Mouse (Mus musculus) midbrain, embryonic 16.5 days (tissue): ENCODE data around the gene Lhfpl3. TPM values are rescaled to one million over a fixed set of nuclear protein-coding genes. Genes with fewer than 3 reads are reported as not detected.

ENCODE experiments used
- ATAC-seq: fragments of 200-750 bp; cut with Nextera tagmentation; 2 replicates; pipeline ENCODE4 v1.8.0; 2017; ENCODE audit warnings: moderate TSS enrichment
- H3K27ac ChIP-seq: fragments of 300-500 bp; sonication (generic); 2 replicates; pipeline ENCODE4 v1.5.1; 2014; ENCODE audit warnings: mild to moderate bottlenecking, low read length, mixed read lengths
- H3K27me3 ChIP-seq: fragments of 300-500 bp; sonication (generic); 2 replicates; pipeline ENCODE4 v1.6.1; 2014; ENCODE audit warnings: low read depth, low read length, mixed read lengths; ENCODE audit not compliant: control insufficient read depth, insufficient read depth
- H3K36me3 ChIP-seq: fragments of 300-500 bp; sonication (generic); 2 replicates; pipeline ENCODE4 v1.6.1; 2014; ENCODE audit warnings: mild to moderate bottlenecking, low read length, moderate library complexity, mixed read lengths; ENCODE audit not compliant: control insufficient read depth, insufficient read depth
- H3K4me1 ChIP-seq: fragments of 300-500 bp; sonication (generic); 2 replicates; pipeline ENCODE4 v1.6.1; 2014; ENCODE audit warnings: mild to moderate bottlenecking, low read length, mixed read lengths; ENCODE audit not compliant: control insufficient read depth, insufficient read depth
- H3K4me2 ChIP-seq: fragments of 300-500 bp; sonication (generic); 2 replicates; pipeline ENCODE4 v1.6.1; 2014; ENCODE audit warnings: mild to moderate bottlenecking, low read length, mixed read lengths
- H3K4me3 ChIP-seq: fragments of 300-500 bp; sonication (generic); 2 replicates; pipeline ENCODE4 v1.5.1; 2014; ENCODE audit warnings: low read depth, mild to moderate bottlenecking, low read length, moderate library complexity, mixed read lengths
- H3K9ac ChIP-seq: fragments of 300-500 bp; sonication (generic); 2 replicates; pipeline ENCODE4 v1.6.1; 2014; ENCODE audit warnings: low read depth, low read length, mixed read lengths
- H3K9me3 ChIP-seq: fragments of 300-500 bp; sonication (generic); replicated peaks from 2 replicates; pipeline ENCODE4 v1.6.1; 2014; ENCODE audit warnings: mild to moderate bottlenecking, low read length, mixed read lengths; ENCODE audit not compliant: control insufficient read depth, poor library complexity, severe bottlenecking
- WGBS: fragments of 180-500 bp; shearing (Covaris S2); extraction: QIAGEN DNeasy Blood & Tissue Kit; methylation state at CpG from one replicate; pipeline ENCODE4 v1.1.7; 2014; 5-methylcytosine and 5-hydroxymethylcytosine counted together
- polyA plus RNA-seq: library from polyadenylated mRNA; unstranded; fragments of >200 nt; fragmentation: Nextera tagmentation; extraction: Ambion mirVana; gene quantifications from 2 replicates; pipeline ENCODE4 v1.2.1, GENCODE M21; 2015

Gene Lhfpl3
- polyA plus RNA-seq, 1 experiment from 2014 or later = 33.6 TPM

- 39% methylated on average over 9 of the region's 9 CpGs for WGBS
- no peaks in the 10 kb centered on the region for H3K36me3 ChIP-seq
- H3K27me3 ChIP-seq = no peaks in the 10 kb centered on the region
- no peak overlapping the region for H3K4me3 ChIP-seq
- peak; percentile 79 for ATAC-seq
- peak overlapping the region; percentile 75 for H3K27ac ChIP-seq
- no peaks in the 10 kb centered on the region; the same call in 1 of the 2 replicates for H3K9me3 ChIP-seq
- H3K9ac ChIP-seq = no peak overlapping the region
- H3K4me2 ChIP-seq = no peak overlapping the region
- H3K4me1 ChIP-seq = 0 out of 2 replicates have a peak, but pooled peaks cover 8% of the 10 kb centered on the region
Observed at GRCm38 (mm10) chr5:23140183-23140921, 394.5 kb downstream of the Lhfpl3 start.

GRCm38 (mm10) chr5:23153210-23153609 lies 407.4 kb downstream of the Lhfpl3 start:
- 88% methylated on average over 4 of the region's 4 CpGs for WGBS
- no peak for ATAC-seq
- no peaks in the 10 kb centered on the region for H3K9me3 ChIP-seq

GRCm38 (mm10) chr5:23154439-23154838 lies 408.6 kb downstream of the Lhfpl3 start:
- Histone ChIP-seq H3K4me1 (no peaks in the 10 kb centered on the region), H3K9me3 (no peaks in the 10 kb centered on the region), H3K27me3 (no peaks in the 10 kb centered on the region), H3K4me2 (no peak overlapping the region), H3K9ac (no peak overlapping the region), H3K36me3 (no peaks in the 10 kb centered on the region), H3K4me3 (no peak overlapping the region), H3K27ac (no peak overlapping the region)
- 96% methylated on average over 1 of the region's 1 CpGs for WGBS
- ATAC-seq = no peak

More at GRCm38 (mm10) chr5:23153210-23153609, 407.4 kb downstream of the Lhfpl3 start:
- Histone ChIP-seq H3K9ac (no peak overlapping the region), H3K4me2 (no peak overlapping the region), H3K27me3 (no peaks in the 10 kb centered on the region), H3K27ac (no peak overlapping the region), H3K36me3 (no peaks in the 10 kb centered on the region), H3K4me1 (no peaks in the 10 kb centered on the region), H3K4me3 (no peak overlapping the region)

- ATAC-seq = peak; percentile 68
- H3K9ac ChIP-seq = peak overlapping the region; percentile 7; the same call in 1 of the 2 replicates
- H3K4me3 ChIP-seq = no peak overlapping the region
Observed at GRCm38 (mm10) chr5:23165947-23166350, 420.1 kb downstream of the Lhfpl3 start.

GRCm38 (mm10) chr5:23166658-23167057 lies 420.8 kb downstream of the Lhfpl3 start:
- no peaks in the 10 kb centered on the region for H3K27me3 ChIP-seq
- H3K4me2 ChIP-seq = no peak overlapping the region
- H3K4me1 ChIP-seq = peaks cover 8% of the 10 kb centered on the region; the same call in 1 of the 2 replicates
- WGBS = 71% methylated on average over 1 of the region's 1 CpGs
- H3K36me3 ChIP-seq = no peaks in the 10 kb centered on the region
- H3K4me3 ChIP-seq = no peak overlapping the region
- no peak overlapping the region for H3K27ac ChIP-seq
- H3K9me3 ChIP-seq = no peaks in the 10 kb centered on the region
- H3K9ac ChIP-seq = no peak overlapping the region
- ATAC-seq = peak; percentile 54; the same call in 1 of the 2 replicates

More at GRCm38 (mm10) chr5:23165947-23166350, 420.1 kb downstream of the Lhfpl3 start:
- no peaks in the 10 kb centered on the region for H3K27me3 ChIP-seq
- H3K4me2 ChIP-seq = peak overlapping the region; percentile 26
- 10% methylated on average over 6 of the region's 6 CpGs for WGBS
- no peaks in the 10 kb centered on the region for H3K9me3 ChIP-seq
- peak overlapping the region; percentile 52 for H3K27ac ChIP-seq
- H3K36me3 ChIP-seq = no peaks in the 10 kb centered on the region
- H3K4me1 ChIP-seq = peaks cover 8% of the 10 kb centered on the region; the same call in 1 of the 2 replicates

GRCm38 (mm10) chr5:23189633-23190032 lies 443.8 kb downstream of the Lhfpl3 start:
- Histone ChIP-seq H3K4me3 (no peak overlapping the region), H3K27ac (no peak overlapping the region), H3K9me3 (no peaks in the 10 kb centered on the region; the same call in 1 of the 2 replicates), H3K36me3 (no peaks in the 10 kb centered on the region), H3K4me1 (no peaks in the 10 kb centered on the region), H3K4me2 (no peak overlapping the region), H3K9ac (no peak overlapping the region), H3K27me3 (no peaks in the 10 kb centered on the region)
- WGBS = 90% methylated on average over 6 of the region's 6 CpGs
- no peak for ATAC-seq

GRCm38 (mm10) chr5:23196879-23197278 lies 451.0 kb downstream of the Lhfpl3 start:
- Histone ChIP-seq H3K36me3 (no peaks in the 10 kb centered on the region), H3K9me3 (no peaks in the 10 kb centered on the region; the same call in 1 of the 2 replicates), H3K4me2 (no peak overlapping the region), H3K4me3 (no peak overlapping the region), H3K4me1 (no peaks in the 10 kb centered on the region), H3K9ac (no peak overlapping the region), H3K27ac (no peak overlapping the region), H3K27me3 (no peaks in the 10 kb centered on the region)
- peak; percentile 89 for ATAC-seq
- WGBS = 52% methylated on average over 4 of the region's 4 CpGs

- Histone ChIP-seq H3K4me2 (no peak overlapping the region), H3K9ac (no peak overlapping the region), H3K9me3 (no peaks in the 10 kb centered on the region), H3K36me3 (no peaks in the 10 kb centered on the region), H3K27me3 (no peaks in the 10 kb centered on the region), H3K4me1 (no peaks in the 10 kb centered on the region), H3K4me3 (no peak overlapping the region), H3K27ac (no peak overlapping the region)
- 71% methylated on average over 5 of the region's 5 CpGs for WGBS
- ATAC-seq = no peak
Observed at GRCm38 (mm10) chr5:23213086-23213485, 467.2 kb downstream of the Lhfpl3 start.

- H3K9ac ChIP-seq = no peak overlapping the region
- no peaks in the 10 kb centered on the region for H3K4me1 ChIP-seq
- no peaks in the 10 kb centered on the region for H3K27me3 ChIP-seq
- no peak overlapping the region for H3K27ac ChIP-seq
- no peak overlapping the region for H3K4me2 ChIP-seq
- no peak overlapping the region for H3K4me3 ChIP-seq
- 86% methylated on average over 3 of the region's 3 CpGs for WGBS
- ATAC-seq = no peak
- H3K36me3 ChIP-seq = no peaks in the 10 kb centered on the region
- H3K9me3 ChIP-seq = no peaks in the 10 kb centered on the region
Observed at GRCm38 (mm10) chr5:23214646-23215045, 468.8 kb downstream of the Lhfpl3 start.
